Mouse (Mus musculus) left cerebral cortex, adult 9 months (tissue): ENCODE measurements around the gene Lfng.
A peak's percentile ranks its signal among the peaks of the same experiment; 100 is the strongest.

ENCODE experiments used
- DNase-seq, 2 experiments: peaks; one replicate each; pipeline ENCODE4 v3.0.0; 2022; ENCODE audit warnings: low spot score in 2 of 2

Gene Lfng

DNA sequence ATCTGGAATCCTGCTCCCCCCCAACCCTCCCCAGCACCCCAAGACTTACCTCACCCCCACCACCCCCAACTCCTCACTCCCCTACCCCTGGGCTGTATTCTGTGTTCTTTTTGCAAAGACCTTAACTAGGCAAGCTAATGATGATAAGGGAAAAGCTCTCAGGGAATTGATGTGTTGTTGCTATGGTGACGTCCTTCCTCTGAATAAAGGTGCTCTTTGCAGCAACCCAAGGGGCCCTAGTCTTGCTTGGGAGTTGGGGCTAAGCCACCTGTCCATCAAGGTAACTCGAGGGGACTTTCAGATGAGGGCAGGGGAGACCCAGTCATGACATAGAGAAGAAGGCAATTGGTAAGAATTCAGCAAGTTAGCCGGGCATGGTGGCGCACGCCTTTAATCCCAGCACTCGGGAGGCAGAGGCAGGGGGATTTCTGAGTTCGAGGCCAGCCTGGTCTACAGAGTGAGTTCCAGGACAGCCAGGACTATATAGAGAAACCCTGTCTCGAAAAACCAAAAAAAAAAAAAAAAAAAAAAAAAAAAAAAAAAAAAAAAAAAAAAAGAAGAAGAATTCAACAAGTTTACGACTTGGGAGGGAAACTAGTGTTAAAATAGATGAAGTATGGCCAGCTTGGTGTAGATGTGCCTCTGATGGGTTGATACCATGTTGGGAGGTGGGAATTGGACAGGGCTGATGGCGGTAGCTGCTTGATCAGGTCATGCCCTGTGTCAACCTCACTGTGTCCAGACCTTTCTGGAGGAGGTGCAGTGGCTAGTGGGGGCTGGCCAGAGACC is 8.4 kb downstream of the Lfng start:
- no peak for DNase-seq

DNA sequence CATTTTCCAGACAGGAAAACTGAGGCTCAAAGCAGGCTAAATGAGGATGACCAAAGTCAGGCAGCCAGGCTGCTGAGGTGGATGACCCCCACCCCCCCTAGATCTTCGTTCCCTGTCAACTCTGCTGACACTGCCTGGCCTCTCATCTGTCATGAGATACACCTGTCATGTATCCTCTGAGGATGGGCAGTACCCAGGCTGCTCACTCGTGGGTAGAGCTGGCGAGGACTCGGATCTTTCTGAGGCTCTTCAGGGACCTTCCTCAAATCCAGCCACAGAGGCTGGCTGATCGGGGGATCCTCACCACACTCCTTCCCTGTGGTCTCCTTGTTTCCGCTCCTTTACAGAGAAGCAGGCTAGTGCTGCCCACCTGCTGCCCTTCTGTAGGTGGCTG is 9.0 kb downstream of the Lfng start:
- DNase-seq: no peak

DNA sequence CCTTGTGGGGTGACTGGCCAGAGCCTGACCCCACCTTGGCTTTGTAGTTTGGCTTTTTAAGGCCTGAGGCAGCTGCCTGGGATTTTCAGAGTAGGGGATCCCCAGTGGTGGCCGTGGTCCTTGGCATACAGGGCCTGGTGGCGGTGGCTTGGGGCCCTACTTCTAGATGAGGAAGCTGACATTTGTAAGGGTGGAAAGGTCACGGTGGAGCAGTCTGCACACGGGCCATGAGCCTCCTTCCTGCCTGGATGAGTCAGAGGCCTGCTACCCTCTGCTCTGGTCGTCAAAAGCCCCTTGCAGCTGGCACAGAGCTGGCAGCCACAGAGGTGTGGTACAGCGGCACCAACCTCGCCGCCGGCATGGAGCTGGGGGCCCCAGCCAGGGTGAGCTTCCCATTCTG is 9.6 kb downstream of the Lfng start:
- DNase-seq: no peak

GRCm38 (mm10) chr5:140617714-140618113 is 10.6 kb downstream of the Lfng start:
- DNase-seq: no peak

- DNase-seq: peak in 1 of 2 experiments; percentile 78
Measured at GRCm38 (mm10) chr5:140619151-140619771, 12.1 kb downstream of the Lfng start.

GRCm38 (mm10) chr5:140619895-140620736 is 13.0 kb downstream of the Lfng start:
- no peak for DNase-seq

GRCm38 (mm10) chr5:140621092-140621491 is 14.0 kb downstream of the Lfng start:
- no peak for DNase-seq

DNA sequence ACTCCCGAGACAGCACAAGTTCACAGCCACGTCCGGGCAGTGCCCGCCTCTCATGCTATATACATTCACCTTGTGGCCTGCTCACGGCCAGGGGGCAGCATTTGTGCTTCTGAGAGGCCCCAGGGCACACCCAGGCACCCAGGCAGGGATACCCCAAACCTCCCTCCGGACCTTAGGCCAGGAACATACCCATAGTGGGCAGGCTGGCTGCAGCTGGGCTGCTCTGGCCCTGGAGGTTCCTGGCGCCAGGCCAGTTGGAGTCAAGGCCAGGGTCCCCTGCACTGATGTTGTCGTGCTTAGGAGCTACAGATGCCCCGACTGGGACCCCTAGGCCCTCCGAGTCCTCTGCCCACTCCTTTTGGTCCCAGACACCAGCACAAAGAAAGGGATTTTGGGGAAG is 14.4 kb downstream of the Lfng start:
- no peak for DNase-seq

DNA sequence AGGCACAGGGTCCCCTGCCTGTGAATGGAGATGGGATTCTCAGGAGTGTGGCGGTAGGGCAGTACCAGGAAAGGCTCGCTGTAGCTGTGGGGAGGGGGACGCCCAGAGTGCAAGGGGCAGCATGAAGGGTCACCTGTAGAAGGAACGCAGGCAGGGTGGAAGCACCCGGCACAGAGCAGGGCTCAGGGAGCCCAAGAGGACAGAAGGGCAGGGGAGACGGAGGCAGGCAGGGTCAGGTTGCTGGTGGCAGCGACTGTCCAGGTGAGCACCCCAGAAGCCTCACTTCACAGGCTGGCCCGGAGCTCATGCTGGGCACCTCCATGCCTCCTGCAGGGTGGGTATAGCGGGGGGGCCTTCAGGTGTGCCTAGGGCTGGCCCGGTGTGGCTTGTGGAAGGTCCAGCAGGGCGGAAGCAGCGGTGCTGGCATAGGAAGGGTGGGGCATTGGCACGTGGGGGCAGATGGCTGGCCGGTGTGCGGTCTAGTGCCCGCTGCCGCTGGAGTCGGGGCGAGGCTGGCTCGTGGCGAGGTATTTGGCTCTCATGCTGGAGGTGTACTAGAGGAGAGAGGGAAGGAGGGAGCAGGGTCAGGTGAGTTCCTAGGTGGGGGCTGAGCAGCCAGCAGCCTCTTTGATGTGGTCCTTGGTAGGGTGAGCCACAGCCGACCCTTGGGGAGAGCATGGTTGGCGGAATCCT is 16.0 kb downstream of the Lfng start:
- no peak for DNase-seq

GRCm38 (mm10) chr5:140623791-140624190 is 16.7 kb downstream of the Lfng start:
- DNase-seq: no peak

GRCm38 (mm10) chr5:140624238-140624637 is 17.1 kb downstream of the Lfng start:
- DNase-seq: no peak

- DNase-seq: no peak
Measured at GRCm38 (mm10) chr5:140624961-140625360, 17.8 kb downstream of the Lfng start.

GRCm38 (mm10) chr5:140627580-140627979 is 20.5 kb downstream of the Lfng start:
- no peak for DNase-seq

DNA sequence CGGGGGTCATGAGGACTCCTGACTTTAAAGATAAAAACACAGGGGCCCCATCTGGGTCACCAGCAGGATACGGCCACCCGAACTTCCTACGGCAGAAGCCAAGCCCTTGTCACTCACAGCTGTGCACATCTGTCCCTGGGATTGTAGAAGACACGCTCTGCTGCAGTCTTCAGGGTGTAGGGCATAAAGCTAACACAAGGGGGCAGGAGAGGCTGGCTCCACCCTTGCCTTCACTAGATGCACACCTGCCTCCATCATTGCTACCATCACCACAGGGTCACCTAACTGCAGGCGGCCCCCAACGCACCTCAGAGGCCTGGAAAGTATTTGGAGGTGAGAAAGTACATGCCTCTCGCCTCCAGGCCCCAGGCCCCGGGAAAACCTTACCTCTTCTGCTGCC is 21.9 kb downstream of the Lfng start:
- DNase-seq: no peak

DNA sequence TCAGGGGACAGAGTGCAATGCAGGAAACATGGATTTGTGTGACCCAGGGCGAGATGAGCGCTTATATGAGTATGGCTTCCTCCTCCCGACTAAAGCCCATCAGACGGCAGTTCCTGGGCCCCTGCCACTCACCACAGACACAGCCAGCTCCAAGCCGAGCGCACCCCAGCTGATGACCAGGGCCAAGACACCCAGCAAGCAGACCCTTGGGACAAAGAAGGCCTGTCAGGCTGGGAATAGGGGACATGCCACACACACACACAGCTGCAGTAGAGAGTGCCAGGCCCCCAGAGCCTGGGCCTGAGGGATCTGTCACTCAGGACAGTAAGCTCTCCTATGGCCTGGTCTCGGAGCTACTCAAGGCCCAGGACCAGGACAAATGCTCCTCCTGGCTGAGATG is 26.3 kb downstream of the Lfng start:
- DNase-seq: no peak

GRCm38 (mm10) chr5:140634798-140635722 is 27.9 kb downstream of the Lfng start:
- DNase-seq: peak in 1 of 2 experiments; percentile 55

GRCm38 (mm10) chr5:140636316-140637057 is 29.4 kb downstream of the Lfng start:
- no peak for DNase-seq

DNA sequence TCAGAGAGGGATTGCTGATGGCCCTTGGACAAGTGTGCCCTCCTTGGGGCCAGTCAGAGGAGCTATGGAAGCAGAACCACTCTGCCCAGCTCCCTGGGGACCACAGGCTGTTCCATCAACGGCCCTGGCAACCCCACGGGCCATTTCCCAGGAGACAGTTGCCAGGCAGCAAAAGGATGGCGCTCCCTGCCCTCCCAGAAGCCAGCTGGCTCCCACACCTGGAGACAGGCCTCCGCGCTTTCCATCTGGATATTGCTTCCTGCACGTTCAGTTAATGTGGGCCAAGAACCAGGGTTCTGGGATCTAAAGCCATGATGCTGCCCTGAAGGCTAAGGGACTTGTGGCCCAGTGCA is 29.9 kb downstream of the Lfng start:
- DNase-seq: no peak

- DNase-seq: no peak
Measured at GRCm38 (mm10) chr5:140637989-140638388, 30.9 kb downstream of the Lfng start.

GRCm38 (mm10) chr5:140638484-140638883 is 31.4 kb downstream of the Lfng start:
- no peak for DNase-seq
